Mouse (Mus musculus) midbrain, embryonic 14.5 days (tissue): Measurements from ENCODE around the gene H2-T23. TPM values are rescaled to one million over a fixed set of nuclear protein-coding genes. Genes with fewer than 3 reads are reported as not detected.
A peak's percentile ranks its signal among the peaks of the same experiment; 100 is the strongest.

Experiments
- ATAC-seq: fragments of 200-750 bp; cut with Nextera tagmentation; 2 replicates; pipeline ENCODE4 v1.8.0; 2017; ENCODE audit warnings: moderate number of reproducible peaks, moderate library complexity; ENCODE audit not compliant: low FRiP score, low TSS enrichment
- DNase-seq: peaks from one replicate; pipeline ENCODE4 v3.0.0-alpha.2; 2015
- H3K27ac ChIP-seq: fragments of 300-500 bp; sonication (generic); replicated peaks from 2 replicates; pipeline ENCODE4 v1.5.1; 2014; ENCODE audit warnings: mild to moderate bottlenecking, low read depth, low read length, moderate library complexity
- H3K27me3 ChIP-seq: fragments of 300-500 bp; sonication (generic); 2 replicates; pipeline ENCODE4 v1.6.1; 2014; ENCODE audit warnings: low read length, control low read depth, mixed read lengths; ENCODE audit not compliant: control insufficient read depth, insufficient read depth
- H3K36me3 ChIP-seq: fragments of 300-500 bp; sonication (generic); 2 replicates; pipeline ENCODE4 v1.6.1; 2014; ENCODE audit warnings: low read length, control low read depth; ENCODE audit not compliant: control insufficient read depth, insufficient read depth
- H3K4me1 ChIP-seq: fragments of 300-500 bp; sonication (generic); 2 replicates; pipeline ENCODE4 v1.6.1; 2014; ENCODE audit warnings: mild to moderate bottlenecking, antibody characterized with exemption, low read length, control low read depth; ENCODE audit not compliant: control insufficient read depth, insufficient read depth
- H3K4me2 ChIP-seq: fragments of 300-500 bp; sonication (generic); 2 replicates; pipeline ENCODE4 v1.6.1; 2014; ENCODE audit warnings: mild to moderate bottlenecking, low read length, moderate library complexity
- H3K4me3 ChIP-seq: fragments of 300-500 bp; sonication (generic); replicated peaks from 2 replicates; pipeline ENCODE4 v1.5.1; 2014; ENCODE audit warnings: low read depth, low read length
- H3K9ac ChIP-seq: fragments of 300-500 bp; sonication (generic); replicated peaks from 2 replicates; pipeline ENCODE4 v1.6.1; 2014; ENCODE audit warnings: mild to moderate bottlenecking, low read length, moderate library complexity
- H3K9me3 ChIP-seq: fragments of 300-500 bp; sonication (generic); 2 replicates; pipeline ENCODE4 v1.6.1; 2016; ENCODE audit warnings: low read length, control low read depth, mixed read lengths; ENCODE audit not compliant: control insufficient read depth
- WGBS: fragments of 180-500 bp; shearing (Covaris S2); extraction: QIAGEN DNeasy Blood & Tissue Kit; methylation state at CpG from one replicate; pipeline ENCODE4 v1.1.7; 2014; 5-methylcytosine and 5-hydroxymethylcytosine counted together
- polyA plus RNA-seq: library from polyadenylated mRNA; unstranded; fragments of >200 nt; fragmentation: Nextera tagmentation; extraction: Ambion mirVana; gene quantifications from 2 replicates; pipeline ENCODE4 v1.2.1, GENCODE M21; 2014

Gene H2-T23
- polyA plus RNA-seq, 1 experiment from 2014 or later: 4.4 TPM

- Histone ChIP-seq H3K9ac (no peak overlapping the region), H3K9me3 (no peaks in the 10 kb centered on the region), H3K4me1 (peaks cover 4% of the 10 kb centered on the region; the same call in 1 of the 2 replicates), H3K36me3 (no peaks in the 10 kb centered on the region), H3K27me3 (no peaks in the 10 kb centered on the region), H3K4me2 (no peak overlapping the region), H3K4me3 (no peak overlapping the region), H3K27ac (no peak overlapping the region)
- 91% methylated on average over 6 of the region's 6 CpGs for WGBS
- no peak for ATAC-seq
- DNase-seq: no peak
Observed at GRCm38 (mm10) chr17:35998545-35999305, 33.9 kb downstream of the H2-T23 start.

GRCm38 (mm10) chr17:35997713-35998510, 34.7 kb downstream of the H2-T23 start:
- H3K4me1 ChIP-seq: peaks cover 4% of the 10 kb centered on the region; the same call in 1 of the 2 replicates
- 42% methylated on average over 12 of the region's 12 CpGs for WGBS
- DNase-seq (no peak), ATAC-seq (no peak)
- no peaks in the 10 kb centered on the region for H3K27me3 ChIP-seq
- H3K4me2 ChIP-seq: no peak overlapping the region; the same call in 1 of the 2 replicates
- H3K4me3 ChIP-seq: no peak overlapping the region
- no peaks in the 10 kb centered on the region for H3K36me3 ChIP-seq
- no peaks in the 10 kb centered on the region for H3K9me3 ChIP-seq
- no peak overlapping the region; the same call in 1 of the 2 replicates for H3K9ac ChIP-seq
- no peak overlapping the region for H3K27ac ChIP-seq

GRCm38 (mm10) chr17:35996949-35997348, 35.7 kb downstream of the H2-T23 start:
- Histone ChIP-seq H3K9ac (no peak overlapping the region), H3K36me3 (no peaks in the 10 kb centered on the region), H3K4me3 (no peak overlapping the region), H3K27ac (no peak overlapping the region), H3K27me3 (no peaks in the 10 kb centered on the region), H3K4me1 (peaks cover 4% of the 10 kb centered on the region; the same call in 1 of the 2 replicates), H3K9me3 (no peaks in the 10 kb centered on the region), H3K4me2 (peak overlapping the region; percentile 1; the same call in 1 of the 2 replicates)
- 1% methylated on average over 11 of the region's 11 CpGs for WGBS
- ATAC-seq (peak; percentile 66), DNase-seq (peak; percentile 96)

GRCm38 (mm10) chr17:35994879-35995240, 37.8 kb downstream of the H2-T23 start:
- H3K36me3 ChIP-seq: peaks cover 2% of the 10 kb centered on the region; the same call in 1 of the 2 replicates
- WGBS: 3% methylated on average over 14 of the region's 14 CpGs
- peak; percentile 26 for DNase-seq

GRCm38 (mm10) chr17:35994175-35994878, 38.3 kb downstream of the H2-T23 start:
- WGBS: 3% methylated on average over 31 of the region's 31 CpGs
- H3K4me2 ChIP-seq: peak overlapping the region; percentile 72

More at GRCm38 (mm10) chr17:35994879-35995240, 37.8 kb downstream of the H2-T23 start:
- no peaks in the 10 kb centered on the region for H3K27me3 ChIP-seq
- no peak for ATAC-seq
- peak overlapping the region; percentile 72 for H3K4me2 ChIP-seq
- peak overlapping the region; percentile 55 for H3K4me3 ChIP-seq
- no peaks in the 10 kb centered on the region for H3K9me3 ChIP-seq
- peaks cover 4% of the 10 kb centered on the region; the same call in 1 of the 2 replicates for H3K4me1 ChIP-seq
- H3K27ac ChIP-seq: peak overlapping the region; percentile 74; the same call in 1 of the 2 replicates
- peak overlapping the region; percentile 64 for H3K9ac ChIP-seq

GRCm38 (mm10) chr17:35993675-35994074, 39.0 kb downstream of the H2-T23 start:
- H3K27me3 ChIP-seq: no peaks in the 10 kb centered on the region
- ATAC-seq (peak; percentile 72), DNase-seq (peak; percentile 94)
- H3K9ac ChIP-seq: no peak overlapping the region
- H3K4me3 ChIP-seq: peak overlapping the region; percentile 55
- WGBS: 8% methylated on average over 17 of the region's 17 CpGs
- H3K27ac ChIP-seq: 0 out of 2 replicates have a peak overlapping the region, but pooled peaks have one; percentile 74
- H3K36me3 ChIP-seq: peaks cover 14% of the 10 kb centered on the region
- peaks cover 4% of the 10 kb centered on the region; the same call in 1 of the 2 replicates for H3K4me1 ChIP-seq
- no peaks in the 10 kb centered on the region for H3K9me3 ChIP-seq
- peak overlapping the region; percentile 72 for H3K4me2 ChIP-seq

More at GRCm38 (mm10) chr17:35994175-35994878, 38.3 kb downstream of the H2-T23 start:
- no peaks in the 10 kb centered on the region for H3K9me3 ChIP-seq
- H3K36me3 ChIP-seq: peaks cover 7% of the 10 kb centered on the region; the same call in 1 of the 2 replicates
- peak overlapping the region; percentile 64 for H3K9ac ChIP-seq
- ATAC-seq (peak; percentile 74), DNase-seq (peak; percentile 92)
- no peaks in the 10 kb centered on the region for H3K27me3 ChIP-seq
- peak overlapping the region; percentile 74 for H3K27ac ChIP-seq
- peak overlapping the region; percentile 55 for H3K4me3 ChIP-seq
- H3K4me1 ChIP-seq: peaks cover 4% of the 10 kb centered on the region; the same call in 1 of the 2 replicates

- no peak overlapping the region for H3K4me2 ChIP-seq
- no peaks in the 10 kb centered on the region for H3K9me3 ChIP-seq
- H3K9ac ChIP-seq: no peak overlapping the region
- H3K27ac ChIP-seq: no peak overlapping the region
- ATAC-seq: no peak
- H3K4me1 ChIP-seq: peaks cover 4% of the 10 kb centered on the region; the same call in 1 of the 2 replicates
- H3K36me3 ChIP-seq: peaks cover 33% of the 10 kb centered on the region
- 59% methylated on average over 10 of the region's 10 CpGs for WGBS
- H3K4me3 ChIP-seq: no peak overlapping the region
- no peak for DNase-seq
- H3K27me3 ChIP-seq: no peaks in the 10 kb centered on the region
Observed at GRCm38 (mm10) chr17:35991781-35992180, 40.9 kb downstream of the H2-T23 start.

GRCm38 (mm10) chr17:35981776-35982175, 50.9 kb downstream of the H2-T23 start:
- H3K9me3 ChIP-seq: no peaks in the 10 kb centered on the region
- ATAC-seq (no peak), DNase-seq (no peak)
- peaks cover 45% of the 10 kb centered on the region for H3K36me3 ChIP-seq
- peak overlapping the region; percentile 69 for H3K4me2 ChIP-seq
- no peak overlapping the region for H3K27ac ChIP-seq
- no peaks in the 10 kb centered on the region for H3K27me3 ChIP-seq
- H3K4me3 ChIP-seq: no peak overlapping the region
- H3K9ac ChIP-seq: 0 out of 2 replicates have a peak overlapping the region, but pooled peaks have one; percentile 62
- H3K4me1 ChIP-seq: peaks cover 18% of the 10 kb centered on the region
- 87% methylated on average over 9 of the region's 9 CpGs for WGBS
